Mouse (Mus musculus) right cerebral cortex, postnatal 10 days (tissue): ENCODE measurements at regions not wholly inside any gene's neighbourhood (a gene's known extent, or its start where the extent isn't known, plus 50 kb on each side); places are given as distances from the start of the nearest gene placed in this dataset.

Source experiments
- DNase-seq, 2 experiments: peaks; one replicate each; pipeline ENCODE4 v3.0.0; 2021; ENCODE audit warnings: low spot score in 2 of 2

DNA sequence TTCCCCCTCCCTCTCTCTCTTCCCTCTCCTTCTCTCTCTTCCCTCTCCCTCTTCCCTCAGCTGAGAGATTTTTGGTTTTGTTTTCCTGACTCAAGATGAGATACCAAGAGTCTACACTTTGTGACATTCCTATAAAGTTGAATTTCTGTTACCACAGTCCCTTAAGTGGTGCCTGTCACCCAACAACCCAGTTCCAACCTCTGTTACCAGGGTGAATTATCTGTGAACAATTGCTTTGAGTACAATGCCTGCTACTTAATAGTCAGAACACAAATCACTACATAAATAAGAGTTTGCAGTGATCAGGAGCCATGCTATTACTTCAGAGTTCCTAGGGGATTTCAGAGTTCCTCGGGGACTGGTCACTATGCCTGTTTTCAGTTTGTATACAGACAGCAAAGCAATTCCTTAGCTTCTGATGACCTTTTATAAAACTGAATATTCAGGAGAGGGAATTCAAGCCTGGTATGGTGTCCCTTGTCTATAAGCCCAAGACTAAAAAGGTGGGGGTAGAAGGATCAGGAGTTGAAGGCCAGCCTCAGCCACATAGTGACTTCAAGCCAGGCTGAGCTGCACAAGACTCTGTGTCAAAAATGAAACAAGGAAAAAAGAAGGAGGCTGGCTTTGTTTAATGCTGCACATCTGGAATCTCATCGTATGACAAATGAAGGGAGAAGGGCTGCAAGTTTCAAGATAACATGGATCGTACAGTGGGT is 99.2 kb upstream of the F13a1 start:
- no peak for DNase-seq

DNA sequence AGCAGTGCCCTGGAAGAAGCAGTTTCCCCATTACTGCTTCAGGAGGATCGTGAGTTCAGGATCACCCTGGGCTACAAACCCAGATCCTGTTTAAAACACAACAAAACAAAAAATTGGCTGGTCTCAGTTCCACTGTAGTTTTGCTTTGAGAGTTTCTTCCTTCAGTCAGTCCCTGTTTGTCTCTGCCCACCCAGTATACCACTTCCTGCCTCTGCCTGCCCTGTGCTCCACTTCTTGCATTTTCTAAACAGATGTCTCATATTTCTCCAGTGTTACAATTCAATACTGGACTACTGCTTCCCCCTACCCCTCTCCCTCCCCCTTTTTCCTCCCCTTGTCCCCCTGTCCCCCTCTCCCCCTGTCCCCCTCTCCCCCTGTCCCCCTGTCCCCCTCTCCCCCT is 98.6 kb upstream of the F13a1 start:
- DNase-seq = no peak

DNA sequence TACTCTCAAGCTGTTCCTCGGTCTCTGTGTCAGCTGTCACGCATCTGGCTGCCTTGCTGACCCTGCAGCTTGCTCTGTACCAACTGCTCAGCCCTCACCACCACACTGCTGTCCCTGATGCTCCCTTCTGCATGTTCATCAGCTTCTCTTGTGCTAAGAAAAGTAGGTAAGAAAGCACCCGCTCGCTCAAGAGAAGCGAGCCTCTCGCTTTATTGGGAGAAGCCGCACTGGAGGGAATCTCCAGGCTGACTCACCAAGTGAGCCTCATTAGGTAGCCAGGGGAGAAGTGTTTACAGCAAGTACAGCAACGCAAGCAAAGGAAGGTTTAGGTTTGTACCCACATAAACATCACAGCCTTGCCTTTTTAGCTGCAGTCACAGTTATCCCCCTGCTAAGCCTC is 97.7 kb upstream of the F13a1 start:
- no peak for DNase-seq

DNA sequence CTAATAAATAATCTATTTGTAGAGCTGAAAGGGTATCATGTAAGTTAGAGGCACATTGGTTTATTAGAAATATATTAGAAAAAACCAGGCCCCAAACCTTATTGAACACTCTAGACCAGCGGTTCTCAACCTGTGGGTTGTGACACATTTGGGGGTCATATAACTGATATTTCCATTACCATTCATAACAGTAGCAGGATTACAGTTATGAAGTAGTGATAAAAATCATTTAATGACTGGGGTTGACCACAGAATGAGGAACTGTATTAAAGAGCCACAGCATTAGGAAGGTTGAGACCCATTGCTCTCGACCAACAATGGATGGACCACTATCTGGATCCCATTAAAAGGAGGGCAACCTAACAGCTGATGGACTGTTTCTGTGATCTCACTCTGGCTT is 92.8 kb upstream of the F13a1 start:
- DNase-seq = no peak

DNA sequence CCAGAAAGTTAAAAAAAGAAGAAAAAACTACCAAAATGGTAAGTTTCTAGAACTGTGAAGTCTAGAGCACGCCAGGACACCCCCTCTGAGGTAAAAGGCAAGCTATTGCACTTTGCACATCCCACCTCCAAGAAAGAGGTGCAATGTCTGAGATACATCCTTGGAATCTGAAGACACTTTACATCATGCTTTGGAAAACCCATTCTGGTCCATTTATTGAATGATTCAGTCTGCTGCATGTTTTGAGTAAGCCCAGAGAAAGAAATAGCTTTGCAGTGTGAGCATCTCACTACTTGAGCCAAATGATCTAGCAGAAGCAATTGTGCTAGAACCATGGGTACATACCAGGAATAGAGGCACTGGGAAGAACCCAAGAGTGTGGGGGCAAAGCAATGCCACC is 85.1 kb upstream of the F13a1 start:
- DNase-seq = no peak

DNA sequence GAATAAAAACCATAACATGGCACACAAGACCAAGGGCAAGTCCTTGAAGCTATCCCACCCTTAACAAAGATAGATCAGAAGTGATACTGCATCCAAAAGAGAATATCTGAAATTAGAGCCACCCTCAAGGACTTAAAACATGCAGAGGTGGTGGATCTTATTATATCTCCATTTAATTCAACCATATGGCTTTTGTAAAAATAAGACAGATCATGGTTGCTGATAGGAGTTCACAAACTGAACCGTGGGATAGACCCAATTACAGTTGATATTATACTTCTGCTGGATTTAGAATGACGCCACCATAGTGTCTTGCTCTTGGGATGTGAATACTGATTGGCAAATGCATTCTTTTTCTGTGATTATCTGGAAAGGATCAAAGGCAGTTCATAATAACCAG is 84.5 kb upstream of the F13a1 start:
- DNase-seq = no peak

DNA sequence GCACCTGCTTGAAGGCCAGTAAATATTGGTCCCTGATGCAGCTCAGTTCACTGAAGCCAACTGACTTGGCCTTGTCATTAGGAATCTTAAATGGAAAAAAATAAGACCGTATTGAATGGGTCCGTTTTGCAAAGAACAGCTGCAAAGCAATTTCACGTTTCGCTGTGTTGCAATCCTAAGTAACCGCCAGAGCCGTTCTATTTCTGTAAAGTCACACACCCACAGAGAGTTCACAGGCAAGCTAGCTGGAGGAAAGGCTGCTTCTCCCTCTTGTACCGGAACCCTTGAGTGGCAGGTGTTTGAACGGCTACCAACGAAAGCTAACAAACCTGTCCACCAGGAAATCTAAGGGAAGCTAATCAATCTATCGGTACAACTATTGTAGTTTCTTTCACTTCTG is 80.6 kb upstream of the F13a1 start:
- DNase-seq = peak; percentile 22 to 43

DNA sequence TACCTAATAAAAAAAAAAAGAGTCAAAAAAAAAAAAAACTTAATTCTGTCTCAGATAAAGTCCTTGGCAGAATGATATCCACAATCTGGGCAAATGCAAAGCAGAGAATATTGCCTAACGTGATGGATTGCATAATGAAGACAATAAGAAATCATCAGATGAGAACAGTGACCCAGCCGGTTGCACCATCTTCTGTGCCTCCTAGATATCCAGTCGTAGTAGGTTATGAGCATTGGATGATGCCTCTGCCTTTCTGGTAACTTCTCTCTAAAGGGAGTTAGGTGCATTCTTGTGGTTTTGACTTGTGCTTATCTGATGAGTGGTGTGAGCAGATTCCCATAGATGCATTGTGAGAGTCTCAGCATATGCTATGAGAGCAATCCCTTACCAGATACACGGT is 71.6 kb upstream of the F13a1 start:
- DNase-seq = no peak

DNA sequence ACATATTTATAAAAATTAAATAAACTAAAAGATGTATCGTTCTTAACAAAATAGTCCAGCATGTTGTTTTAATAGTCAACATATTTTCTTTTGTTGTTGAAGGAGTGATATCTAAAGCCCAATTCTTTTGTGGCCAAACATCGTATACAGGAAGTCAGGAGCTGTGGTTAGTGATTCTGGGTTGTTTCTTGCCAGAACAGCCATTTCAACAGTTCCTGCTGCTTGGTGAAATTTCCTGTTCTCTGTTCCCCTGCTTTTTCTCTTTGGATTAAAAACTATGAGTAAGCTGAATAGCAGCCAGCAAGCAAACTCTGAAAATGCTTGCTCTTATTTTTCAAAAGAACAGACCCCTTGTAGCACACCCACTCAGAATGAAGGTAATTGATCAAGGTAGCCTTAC is 70.2 kb upstream of the F13a1 start:
- no peak for DNase-seq

DNA sequence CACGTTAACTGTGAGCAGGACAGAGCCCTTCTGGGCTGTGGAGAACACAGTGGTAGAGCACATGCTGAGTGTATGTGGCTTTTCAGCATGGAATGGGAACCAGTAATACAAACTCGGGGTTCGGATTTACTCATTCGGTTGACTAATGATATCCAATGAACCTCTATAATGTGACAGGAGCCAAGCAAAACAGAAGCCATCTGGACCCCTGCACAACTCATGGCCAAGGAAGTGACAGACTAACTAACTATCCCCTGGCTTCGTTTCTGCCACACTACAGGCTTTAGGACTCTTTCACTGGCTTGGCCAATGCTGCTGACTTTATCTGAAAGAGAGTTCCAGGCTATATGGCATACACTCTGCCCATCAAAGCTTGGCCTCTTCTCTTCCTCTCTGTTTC is 64.3 kb upstream of the F13a1 start:
- no peak for DNase-seq

DNA sequence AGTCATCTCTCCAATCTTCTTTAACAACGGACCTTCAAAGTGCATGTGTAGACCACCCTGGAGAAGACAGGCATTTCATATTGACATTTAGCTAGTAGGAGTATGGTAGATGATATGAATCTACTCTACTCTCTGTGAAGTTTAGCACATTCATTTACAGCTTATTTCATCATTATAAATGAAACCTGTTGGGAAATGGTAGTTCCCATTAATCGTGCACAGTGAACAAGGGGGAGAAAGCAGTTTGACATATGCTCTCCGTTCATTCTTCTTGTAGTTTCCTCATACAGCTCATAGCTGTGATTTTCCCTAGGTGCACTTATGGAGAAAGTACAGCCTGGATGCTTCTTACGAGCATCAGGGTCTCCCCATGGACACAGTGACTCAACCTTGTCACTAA is 61.7 kb upstream of the F13a1 start:
- DNase-seq = no peak

DNA sequence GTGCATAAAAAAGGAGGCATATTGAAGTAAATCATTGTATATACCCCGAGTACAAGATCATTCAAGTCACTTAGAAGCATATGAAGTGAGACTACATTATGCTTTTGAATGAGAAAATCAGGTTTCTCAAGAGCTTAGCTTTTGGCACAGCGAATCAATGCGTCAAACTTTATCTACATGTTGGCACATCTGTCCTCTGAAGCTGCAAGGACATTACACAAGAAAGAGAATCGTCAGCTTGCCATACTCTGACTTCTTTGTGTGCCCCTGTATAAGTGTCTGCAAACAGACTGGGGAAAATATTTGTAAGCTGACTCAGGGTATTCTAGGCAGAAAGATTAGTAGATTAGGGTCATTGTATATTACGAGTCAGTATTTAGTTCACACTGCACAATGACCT is 57.7 kb upstream of the F13a1 start:
- no peak for DNase-seq

DNA sequence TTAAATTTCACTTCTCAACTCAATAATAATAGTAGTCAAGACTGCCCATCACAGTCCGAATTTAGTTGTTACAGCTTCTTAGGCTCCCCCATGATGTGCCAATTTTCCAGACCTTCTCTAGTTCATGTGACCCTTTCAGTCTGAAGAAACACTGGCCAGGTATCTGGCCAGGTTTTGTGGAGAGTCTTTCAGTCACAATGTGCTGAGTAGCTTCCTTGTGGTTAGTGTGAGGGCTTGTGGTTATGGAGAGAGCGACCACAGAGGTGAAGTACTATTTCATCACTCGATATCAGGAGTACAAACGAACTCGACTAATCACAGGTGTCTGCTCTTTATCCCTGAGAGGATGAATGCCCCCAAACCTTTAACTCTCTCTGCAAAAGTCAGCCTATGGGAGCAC is 56.0 kb upstream of the F13a1 start:
- no peak for DNase-seq

DNA sequence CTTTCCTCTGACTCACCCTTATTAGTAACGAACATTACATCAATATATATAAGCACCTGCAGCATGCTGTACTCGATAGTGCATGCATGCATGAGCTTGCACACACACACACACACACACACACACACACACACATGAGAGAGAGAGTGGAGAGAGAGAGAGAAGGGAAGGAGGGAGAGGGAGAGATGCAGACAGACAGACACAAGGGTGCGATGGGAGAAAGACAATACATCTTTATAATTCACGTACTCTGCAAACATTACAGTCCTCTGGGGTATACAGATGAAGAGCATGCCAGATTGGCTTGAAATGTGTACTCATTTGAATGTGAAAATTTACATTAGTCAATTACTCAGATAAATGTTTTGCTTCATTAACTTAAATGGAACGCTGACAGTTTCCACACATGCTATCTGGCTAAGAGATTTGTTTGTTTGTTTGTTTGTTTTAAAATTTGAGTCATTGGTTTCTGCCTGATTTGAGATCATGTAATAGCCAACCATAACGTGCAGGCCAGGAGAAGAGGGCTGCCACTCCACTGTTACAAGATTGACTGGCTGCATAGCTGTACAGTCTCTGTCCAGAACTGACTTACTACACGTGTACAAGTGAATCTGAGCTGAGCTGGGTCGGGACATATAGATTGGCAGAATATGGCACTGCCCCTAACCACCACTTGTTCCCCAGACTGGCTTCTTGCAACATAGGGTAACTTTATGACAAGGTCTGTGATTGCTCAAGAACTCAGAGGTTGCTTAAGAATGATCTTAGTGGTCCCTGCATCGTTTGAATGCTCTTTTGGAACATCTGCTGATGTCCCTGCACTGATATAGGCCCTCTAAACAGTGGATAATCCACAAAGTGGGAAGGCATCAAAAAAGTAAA is 54.6 kb upstream of the F13a1 start:
- no peak for DNase-seq

DNA sequence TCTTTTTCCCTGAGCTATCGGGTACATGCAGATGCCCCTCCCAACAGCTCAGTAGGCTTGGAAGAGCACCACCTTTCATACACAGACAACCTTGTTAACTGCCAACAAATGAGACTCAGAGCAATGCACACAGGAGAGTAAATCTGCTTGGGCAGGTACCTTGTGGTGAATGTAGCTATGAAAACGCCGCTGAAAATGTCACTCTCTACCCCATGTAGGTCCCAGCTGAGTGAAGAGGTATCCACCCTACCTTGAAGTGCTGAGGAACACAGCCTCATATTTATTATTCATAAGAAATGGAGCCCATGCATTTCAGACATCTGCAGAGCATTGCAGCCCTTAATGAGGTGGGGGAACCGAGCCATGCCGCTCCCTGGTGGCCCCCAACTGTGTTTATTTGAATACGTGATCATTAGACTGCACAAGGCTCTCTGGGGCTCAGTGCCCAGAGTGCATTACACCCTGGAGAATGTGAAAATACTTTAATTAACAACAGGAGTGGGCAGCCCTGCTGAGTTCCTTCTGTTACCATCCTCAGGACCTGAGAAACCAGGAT is 53.8 kb upstream of the F13a1 start:
- peak in 1 of 2 experiments; percentile 23 for DNase-seq

DNA sequence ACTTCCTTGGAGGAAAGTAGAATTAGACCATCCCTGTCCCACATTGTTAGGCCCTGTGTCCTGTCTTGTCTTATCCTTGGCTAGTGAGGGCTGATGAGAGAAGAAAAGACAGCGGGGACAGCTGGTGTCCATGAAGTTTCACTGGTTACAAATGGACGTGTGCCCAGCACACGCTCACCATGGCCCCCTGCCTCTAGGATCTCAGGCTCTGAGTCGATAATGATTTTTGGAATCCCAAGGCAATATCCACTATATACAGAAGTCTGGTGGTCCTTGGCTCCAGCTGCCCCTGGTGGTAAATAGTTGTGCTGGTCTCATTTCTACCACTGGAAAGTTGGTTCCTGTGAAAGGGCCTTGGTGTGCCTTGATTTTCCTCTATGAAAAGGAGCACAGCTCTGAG is 51.7 kb upstream of the F13a1 start:
- DNase-seq = no peak
